Mouse (Mus musculus) kidney, embryonic 16.5 days (tissue): Measurements from ENCODE around the gene Gphn. TPM values are rescaled to one million over a fixed set of nuclear protein-coding genes. Genes with fewer than 3 reads are reported as not detected.
"Not testable (repeated sequence)": the region's sequence is repeated elsewhere in the genome, so short reads cannot be mapped to it uniquely, and the experiment has no call there.

Source experiments
- ATAC-seq: fragments of 200-750 bp; cut with Nextera tagmentation; 2 replicates; pipeline ENCODE4 v1.8.0; 2017; ENCODE audit warnings: moderate TSS enrichment; ENCODE audit not compliant: low FRiP score, low TSS enrichment
- H3K27ac ChIP-seq: fragments of 300-500 bp; sonication (generic); 2 replicates; pipeline ENCODE4 v1.5.1; 2014; ENCODE audit warnings: low read length
- H3K27me3 ChIP-seq: fragments of 300-500 bp; sonication (generic); 2 replicates; pipeline ENCODE4 v1.6.1; 2014; ENCODE audit warnings: low read length, control low read depth, mixed read lengths; ENCODE audit not compliant: insufficient read depth
- H3K36me3 ChIP-seq: fragments of 300-500 bp; sonication (generic); 2 replicates; pipeline ENCODE4 v1.6.1; 2014; ENCODE audit warnings: low read length, control low read depth, mixed read lengths; ENCODE audit not compliant: insufficient read depth
- H3K4me1 ChIP-seq: fragments of 300-500 bp; sonication (generic); 2 replicates; pipeline ENCODE4 v1.6.1; 2014; ENCODE audit warnings: low read length, control low read depth, mixed read lengths; ENCODE audit not compliant: insufficient read depth
- H3K4me2 ChIP-seq: fragments of 300-500 bp; sonication (generic); replicated peaks from 2 replicates; pipeline ENCODE4 v1.6.1; 2014; ENCODE audit warnings: low read depth, low read length
- H3K4me3 ChIP-seq: fragments of 300-500 bp; sonication (generic); 2 replicates; pipeline ENCODE4 v1.5.1; 2014; ENCODE audit warnings: mild to moderate bottlenecking, low read length
- H3K9ac ChIP-seq: fragments of 300-500 bp; sonication (generic); replicated peaks from 2 replicates; pipeline ENCODE4 v1.6.1; 2014; ENCODE audit warnings: low read length
- H3K9me3 ChIP-seq: fragments of 300-500 bp; sonication (generic); 2 replicates; pipeline ENCODE4 v1.6.1; 2016; ENCODE audit warnings: low read length, control low read depth
- WGBS: fragments of 180-500 bp; shearing (Covaris S2); extraction: QIAGEN DNeasy Blood & Tissue Kit; methylation state at CpG from one replicate; pipeline ENCODE4 v1.1.7; 2014; 5-methylcytosine and 5-hydroxymethylcytosine counted together
- polyA plus RNA-seq: library from polyadenylated mRNA; unstranded; fragments of >200 nt; fragmentation: Nextera tagmentation; extraction: Ambion mirVana; gene quantifications from 2 replicates; pipeline ENCODE4 v1.2.1, GENCODE M21; 2015

Gene Gphn
- polyA plus RNA-seq, 1 experiment from 2014 or later: 16.9 TPM

DNA sequence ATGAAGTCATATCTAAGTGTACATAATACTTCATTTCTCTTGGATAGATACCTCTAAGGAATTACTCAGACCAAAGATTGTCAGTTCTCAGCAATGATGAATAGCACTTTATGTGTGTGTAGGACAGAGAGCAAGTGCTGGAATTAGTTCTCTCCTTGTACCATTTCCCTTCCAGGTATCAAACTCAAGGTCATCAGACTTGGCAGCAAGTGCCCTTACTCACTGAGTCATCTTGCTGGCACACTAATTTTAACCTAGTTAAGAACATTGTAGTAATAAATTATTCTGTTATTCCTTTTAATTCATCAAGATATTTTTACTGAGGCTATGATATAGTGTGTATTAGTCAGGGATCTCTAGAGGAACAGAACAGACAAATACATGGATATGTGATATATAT, 88.9 kb downstream of the Gphn start:
- Histone ChIP-seq H3K4me1 (no peaks in the 10 kb centered on the region), H3K4me2 (no peak overlapping the region), H3K9me3 (no peaks in the 10 kb centered on the region), H3K9ac (no peak overlapping the region), H3K27ac (no peak overlapping the region), H3K36me3 (no peaks in the 10 kb centered on the region), H3K27me3 (no peaks in the 10 kb centered on the region), H3K4me3 (no peak overlapping the region)
- ATAC-seq: no peak

DNA sequence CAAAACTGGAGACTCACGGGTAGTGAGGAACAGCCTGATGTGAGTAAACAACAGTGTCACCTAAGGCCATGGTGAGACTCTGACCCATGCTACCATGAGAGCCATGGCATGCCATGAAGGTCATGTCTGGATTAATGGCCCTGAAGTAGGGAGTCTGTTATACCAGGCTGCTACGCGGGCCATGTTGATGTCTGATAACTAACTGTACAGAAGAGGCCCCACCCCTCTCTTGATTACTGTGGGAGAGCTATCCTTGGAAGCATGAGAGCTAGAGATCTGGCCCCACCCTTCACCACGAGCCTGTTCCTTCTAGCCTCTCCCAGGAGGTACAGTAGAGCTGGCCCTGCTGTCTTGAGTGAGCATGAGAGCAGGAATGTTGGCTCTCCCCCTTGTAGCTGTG, 101.8 kb downstream of the Gphn start:
- no peaks in the 10 kb centered on the region for H3K27me3 ChIP-seq
- H3K27ac ChIP-seq: no peak overlapping the region
- H3K4me2 ChIP-seq: no peak overlapping the region
- no peak overlapping the region for H3K4me3 ChIP-seq
- H3K9me3 ChIP-seq: no peaks in the 10 kb centered on the region
- peak; percentile 42; the same call in 1 of the 2 replicates for ATAC-seq
- WGBS: 61% methylated on average over 4 of the region's 4 CpGs
- no peaks in the 10 kb centered on the region for H3K36me3 ChIP-seq
- no peaks in the 10 kb centered on the region for H3K4me1 ChIP-seq
- no peak overlapping the region for H3K9ac ChIP-seq

DNA sequence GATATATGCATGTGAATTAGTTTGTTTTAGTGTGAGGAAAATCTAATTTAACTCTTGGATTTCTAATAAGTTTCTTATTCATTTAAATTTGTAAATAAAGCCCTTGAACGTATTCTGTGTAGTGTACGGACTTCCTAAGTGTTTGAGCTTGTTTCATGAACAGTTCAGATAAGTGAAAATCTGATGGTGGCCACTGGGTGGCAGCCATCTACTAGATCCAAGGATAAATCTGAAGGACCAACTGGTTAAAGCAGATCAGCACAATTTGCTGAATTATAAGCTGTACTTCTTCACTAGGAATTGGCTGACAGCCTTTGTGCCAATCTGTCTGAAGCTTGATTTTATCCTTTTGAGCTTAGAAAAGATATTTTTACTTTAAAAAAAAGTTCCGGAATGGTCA, 105.9 kb downstream of the Gphn start:
- no peak overlapping the region for H3K9ac ChIP-seq
- H3K27ac ChIP-seq: no peak overlapping the region
- WGBS: 51% methylated on average over 3 of the region's 3 CpGs
- no peaks in the 10 kb centered on the region for H3K27me3 ChIP-seq
- ATAC-seq: no peak
- H3K9me3 ChIP-seq: no peaks in the 10 kb centered on the region
- H3K4me1 ChIP-seq: no peaks in the 10 kb centered on the region
- H3K36me3 ChIP-seq: no peaks in the 10 kb centered on the region
- no peak overlapping the region for H3K4me2 ChIP-seq
- no peak overlapping the region for H3K4me3 ChIP-seq

DNA sequence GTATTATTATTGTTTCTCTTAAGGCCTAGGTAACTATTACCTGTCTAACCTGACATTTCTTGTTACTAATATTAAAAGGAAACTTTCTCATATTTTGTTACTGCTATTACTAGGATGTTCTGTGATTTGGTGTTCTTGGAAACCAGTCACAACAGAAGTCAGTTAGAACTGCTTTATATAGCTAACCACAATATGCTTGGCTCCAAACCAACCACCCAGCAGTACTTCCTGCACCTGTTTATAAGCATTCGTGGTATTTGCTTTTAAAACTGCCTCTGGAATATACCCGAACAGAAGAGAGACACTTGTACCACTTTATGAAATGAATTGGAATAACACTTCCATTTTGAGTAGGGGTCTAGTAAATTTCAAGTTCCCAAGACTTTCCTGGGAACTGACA, 130.3 kb downstream of the Gphn start:
- Histone ChIP-seq H3K36me3 (no peaks in the 10 kb centered on the region), H3K9me3 (no peaks in the 10 kb centered on the region), H3K27me3 (no peaks in the 10 kb centered on the region), H3K4me2 (no peak overlapping the region), H3K27ac (no peak overlapping the region), H3K4me3 (no peak overlapping the region), H3K9ac (no peak overlapping the region), H3K4me1 (no peaks in the 10 kb centered on the region)
- WGBS: 84% methylated on average over 2 of the region's 2 CpGs
- no peak for ATAC-seq

DNA sequence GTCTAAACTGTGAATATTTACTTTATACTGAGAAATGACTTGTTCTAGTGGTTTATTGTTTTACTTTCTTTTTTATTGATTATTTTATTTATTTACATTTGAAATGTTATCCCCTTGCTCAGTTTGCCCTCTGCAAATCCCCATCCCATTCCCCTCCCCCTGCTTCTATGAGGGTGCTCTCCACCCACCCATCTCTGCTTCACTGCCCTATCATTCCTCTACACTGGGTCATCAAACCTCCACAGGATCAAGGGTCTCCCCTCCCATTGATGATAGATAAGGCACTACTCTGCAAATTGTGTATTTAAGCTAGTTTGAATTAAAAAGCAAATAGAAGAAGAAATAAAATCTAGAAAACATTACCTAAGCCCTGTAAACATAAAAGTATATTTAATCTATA, 163.1 kb downstream of the Gphn start:
- Histone ChIP-seq H3K9ac (no peak overlapping the region), H3K4me2 (no peak overlapping the region), H3K4me1 (no peaks in the 10 kb centered on the region), H3K27ac (no peak overlapping the region), H3K4me3 (no peak overlapping the region), H3K36me3 (no peaks in the 10 kb centered on the region), H3K9me3 (no peaks in the 10 kb centered on the region), H3K27me3 (no peaks in the 10 kb centered on the region)
- ATAC-seq: no peak

DNA sequence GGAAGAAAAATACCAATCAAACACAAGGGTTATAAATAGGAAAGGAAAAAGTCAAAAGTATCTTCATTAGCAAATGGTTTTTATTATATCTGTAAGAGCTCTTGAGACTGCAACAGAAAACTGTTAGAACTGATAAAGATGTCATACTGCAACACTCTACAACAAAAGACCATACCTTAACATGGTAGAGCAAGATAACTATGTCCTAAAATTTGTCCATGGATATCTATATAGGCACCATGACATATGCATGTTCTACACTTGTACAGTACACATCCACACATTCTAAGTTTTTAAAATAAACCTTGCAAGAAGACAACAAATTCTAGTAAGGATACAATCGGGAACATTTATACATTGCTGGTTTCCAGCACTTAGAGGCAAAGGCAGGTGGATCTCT, 169.1 kb downstream of the Gphn start:
- Histone ChIP-seq H3K27ac (no peak overlapping the region), H3K4me1 (no peaks in the 10 kb centered on the region), H3K4me2 (no peak overlapping the region), H3K36me3 (no peaks in the 10 kb centered on the region), H3K4me3 (no peak overlapping the region), H3K9ac (no peak overlapping the region), H3K9me3 (no peaks in the 10 kb centered on the region), H3K27me3 (no peaks in the 10 kb centered on the region)
- no peak for ATAC-seq
- 95% methylated on average over 1 of the region's 1 CpGs for WGBS

DNA sequence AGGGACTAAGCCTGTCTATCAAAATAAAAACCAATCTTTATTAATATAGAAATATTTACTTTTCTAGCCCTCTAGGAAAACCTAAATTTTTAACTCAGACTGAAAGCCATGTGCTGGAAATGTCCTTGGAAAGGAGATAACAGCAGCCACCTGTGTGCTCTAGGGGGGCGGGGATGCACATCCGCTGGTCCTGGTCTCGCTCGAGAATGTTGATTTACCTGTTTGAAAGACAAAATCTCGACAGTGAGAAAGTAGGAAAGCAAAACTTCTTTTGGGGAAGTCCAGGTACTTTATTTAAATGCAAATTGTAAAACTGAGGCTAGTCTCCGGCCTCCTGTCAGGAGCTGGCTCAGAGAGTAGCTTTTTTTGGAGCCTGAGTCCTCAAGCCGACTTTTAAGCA, 181.3 kb downstream of the Gphn start:
- H3K4me3 ChIP-seq, H3K9ac ChIP-seq, H3K27ac ChIP-seq, ATAC-seq, H3K36me3 ChIP-seq, H3K4me1 ChIP-seq, H3K4me2 ChIP-seq, H3K27me3 ChIP-seq, H3K9me3 ChIP-seq: not testable (repeated sequence)
- WGBS: 61% methylated on average over 6 of the region's 7 CpGs

DNA sequence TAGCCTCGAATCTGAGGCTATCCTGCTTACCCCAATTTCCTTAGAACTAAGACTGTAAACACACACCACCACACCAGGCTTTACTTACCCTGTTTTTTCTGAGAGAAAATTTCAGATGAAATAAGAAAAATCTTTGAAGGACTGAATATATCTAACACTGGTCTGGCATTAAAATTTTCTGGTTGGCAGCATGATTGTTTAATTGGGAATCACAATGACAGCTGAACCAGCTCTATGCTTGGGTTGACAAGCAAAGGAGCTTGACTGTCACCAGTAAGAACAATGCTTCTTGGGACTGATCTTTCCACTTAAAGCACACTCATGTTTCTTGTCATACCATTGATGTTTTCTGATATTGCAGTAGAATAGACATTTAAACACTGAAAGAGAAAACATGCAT, 296.0 kb downstream of the Gphn start:
- no peak overlapping the region for H3K27ac ChIP-seq
- H3K4me3 ChIP-seq: no peak overlapping the region
- no peaks in the 10 kb centered on the region for H3K36me3 ChIP-seq
- 50% methylated on average over 1 of the region's 1 CpGs for WGBS
- no peak for ATAC-seq
- no peak overlapping the region for H3K4me2 ChIP-seq
- no peaks in the 10 kb centered on the region for H3K27me3 ChIP-seq
- H3K9ac ChIP-seq: no peak overlapping the region
- H3K4me1 ChIP-seq: no peaks in the 10 kb centered on the region
- no peaks in the 10 kb centered on the region for H3K9me3 ChIP-seq

DNA sequence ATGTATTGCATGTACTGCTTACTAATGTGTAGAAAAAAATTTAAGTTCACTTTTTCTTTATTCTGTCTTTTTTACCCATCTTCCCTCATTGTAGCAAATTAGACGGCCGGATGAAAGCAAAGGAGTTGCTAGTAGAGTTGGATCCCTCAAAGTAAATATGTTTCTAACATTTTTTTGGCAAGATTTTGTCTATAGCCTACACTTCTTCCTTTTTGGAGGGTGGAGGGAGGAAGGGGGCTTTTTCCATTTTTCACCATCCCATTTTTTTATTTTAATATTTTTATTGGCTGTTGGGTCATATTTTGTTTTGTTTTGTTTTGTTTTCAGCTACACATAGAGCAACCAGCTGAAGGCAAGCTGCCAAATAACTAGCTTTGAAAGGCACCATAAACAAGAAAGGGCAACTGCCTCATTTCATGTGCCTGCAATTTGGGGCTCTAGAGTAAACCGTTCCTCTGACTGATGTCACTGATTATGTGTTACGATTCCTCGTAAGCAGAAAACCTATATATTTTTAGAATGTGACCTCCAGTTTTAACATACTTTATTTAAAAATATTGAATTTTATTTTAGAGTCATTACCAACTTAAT, 296.7 kb downstream of the Gphn start:
- H3K36me3 ChIP-seq: no peaks in the 10 kb centered on the region
- H3K4me3 ChIP-seq: no peak overlapping the region
- no peak for ATAC-seq
- WGBS: 71% methylated on average over 5 of the region's 5 CpGs
- H3K27me3 ChIP-seq: no peaks in the 10 kb centered on the region
- H3K9me3 ChIP-seq: no peaks in the 10 kb centered on the region
- no peak overlapping the region for H3K9ac ChIP-seq
- no peak overlapping the region for H3K27ac ChIP-seq
- H3K4me2 ChIP-seq: no peak overlapping the region
- no peaks in the 10 kb centered on the region for H3K4me1 ChIP-seq

DNA sequence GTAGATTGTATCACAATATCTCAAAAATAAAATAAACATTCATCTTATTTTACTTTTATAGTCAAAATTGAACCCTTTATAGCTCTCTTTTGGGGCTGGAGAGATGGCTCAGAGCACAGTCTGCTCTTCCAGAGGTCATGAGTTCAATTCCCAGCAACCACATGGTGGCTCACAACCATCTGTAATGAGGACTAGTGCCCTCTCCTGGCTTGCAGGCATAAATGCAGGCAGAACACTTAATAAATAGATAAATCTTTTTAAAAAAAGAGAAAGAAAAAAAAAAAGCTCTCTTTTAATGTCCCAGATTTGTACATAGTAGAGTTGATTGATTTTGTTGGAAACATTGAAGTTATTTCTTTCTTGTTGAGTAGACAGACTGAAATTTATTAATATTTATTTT, 311.4 kb downstream of the Gphn start:
- H3K27me3 ChIP-seq, H3K9ac ChIP-seq, H3K4me1 ChIP-seq, ATAC-seq, H3K9me3 ChIP-seq, H3K4me3 ChIP-seq, H3K36me3 ChIP-seq, H3K27ac ChIP-seq, H3K4me2 ChIP-seq: not testable (repeated sequence)

DNA sequence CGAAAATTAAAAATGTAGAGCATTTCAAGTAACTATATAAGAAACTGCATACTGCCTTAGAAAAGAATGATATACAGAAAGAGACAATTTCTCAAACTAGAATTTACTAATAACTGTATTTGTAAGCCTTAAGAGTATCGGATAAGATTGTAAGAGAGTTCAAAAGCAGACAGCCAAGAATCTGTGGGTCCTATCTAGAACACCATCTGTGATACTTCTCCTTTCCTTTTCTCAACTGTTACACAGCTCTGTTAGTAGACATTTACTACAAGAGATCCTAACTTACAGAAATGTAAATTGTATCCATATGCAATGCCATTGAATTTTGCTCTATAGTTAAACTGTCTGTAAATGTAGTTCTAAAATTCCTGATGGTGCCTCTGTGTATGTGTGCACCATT, 324.7 kb downstream of the Gphn start:
- Histone ChIP-seq H3K36me3 (no peaks in the 10 kb centered on the region), H3K9ac (no peak overlapping the region), H3K27me3 (no peaks in the 10 kb centered on the region), H3K9me3 (no peaks in the 10 kb centered on the region), H3K4me1 (no peaks in the 10 kb centered on the region), H3K4me2 (no peak overlapping the region), H3K27ac (no peak overlapping the region), H3K4me3 (no peak overlapping the region)
- no peak for ATAC-seq
- WGBS: 90% methylated on average over 2 of the region's 2 CpGs
